Mouse (Mus musculus) neutrophil, adult 83 days (primary cell): ENCODE measurements around the gene Pde4b. TPM values are rescaled to one million over a fixed set of nuclear protein-coding genes. Genes with fewer than 3 reads are reported as not detected.

Experiments used
- total RNA-seq, 2 experiments: library from RNA; stranded (reverse); gene quantifications; one replicate each; pipeline ENCODE4 v1.2.4; 2023

The Pde4b gene
- 10 to 100 TPM; 30.8 to 39.1 TPM for total RNA-seq

DNA sequence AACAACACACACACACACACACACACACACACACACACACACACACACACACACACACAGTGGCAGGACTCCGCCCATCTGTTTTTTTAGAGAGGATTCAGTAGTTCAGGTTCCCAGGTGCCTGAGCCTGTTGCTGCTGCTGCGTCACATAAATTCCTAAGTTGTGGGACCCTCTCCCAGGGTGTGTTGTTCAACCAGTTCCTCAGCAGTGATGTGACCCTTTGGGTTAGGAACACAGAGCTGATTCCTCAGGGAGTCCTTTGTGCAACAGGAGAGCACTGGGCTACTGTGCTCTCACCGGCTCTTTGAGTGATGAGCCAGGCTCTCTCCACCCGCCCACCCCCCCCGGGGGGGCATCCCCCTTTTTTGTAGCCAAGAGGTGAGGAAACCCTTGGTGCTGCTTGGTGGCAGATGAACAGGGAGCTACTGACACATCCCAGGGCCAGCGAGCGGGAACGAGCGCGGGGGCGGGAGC, at the start of gene Pde4b:
Gene Pde4b (plus strand): TSS at position 453 of the 475 bp plus-strand sequence.

Other genes with a start within 250 kb of the Pde4b start
- gene B020004J07Rik, start 243.5 kb upstream of the Pde4b start, total RNA-seq, result not detected
- gene C130073F10Rik, start 193.8 kb upstream of the Pde4b start, total RNA-seq, result not detected
- not detected for gene Gm12800, start 178.4 kb upstream of the Pde4b start, total RNA-seq
- gene Gm12794, start 147.1 kb upstream of the Pde4b start, total RNA-seq, result not detected
- not detected for gene Gm12790, start 106.5 kb upstream of the Pde4b start, total RNA-seq
- not detected for gene Gm12789, start 100.9 kb upstream of the Pde4b start, total RNA-seq